Mouse (Mus musculus) heart, postnatal 0 days (tissue): ENCODE data around the gene Wdr83os. TPM values are rescaled to one million over a fixed set of nuclear protein-coding genes. Genes with fewer than 3 reads are reported as not detected.

ENCODE experiments used
- ATAC-seq: fragments of 200-750 bp; cut with Nextera tagmentation; 2 replicates; pipeline ENCODE4 v1.8.0; 2017; ENCODE audit warnings: low read depth, moderate number of reproducible peaks, moderate library complexity; ENCODE audit not compliant: insufficient read depth
- DNase-seq: peaks from one replicate; pipeline ENCODE4 v3.0.0-alpha.2; 2016; ENCODE audit warnings: low spot score
- H3K27ac ChIP-seq: fragments of 300-500 bp; sonication (generic); 2 replicates; pipeline ENCODE4 v1.5.1; 2014; ENCODE audit warnings: low read depth, mild to moderate bottlenecking
- H3K27me3 ChIP-seq: fragments of 300-500 bp; sonication (generic); 2 replicates; pipeline ENCODE4 v1.6.1; 2014; ENCODE audit warnings: low read length, mixed read lengths; ENCODE audit not compliant: control insufficient read depth, insufficient read depth
- H3K36me3 ChIP-seq: fragments of 300-500 bp; sonication (generic); replicated peaks from 2 replicates; pipeline ENCODE4 v1.6.1; 2014; ENCODE audit warnings: low read length, mixed read lengths; ENCODE audit not compliant: control insufficient read depth, insufficient read depth
- H3K4me1 ChIP-seq: fragments of 300-500 bp; sonication (generic); 2 replicates; pipeline ENCODE4 v1.6.1; 2014; ENCODE audit warnings: antibody characterized with exemption; ENCODE audit not compliant: control insufficient read depth, insufficient read depth
- H3K4me2 ChIP-seq: fragments of 300-500 bp; sonication (generic); 2 replicates; pipeline ENCODE4 v1.6.1; 2014; ENCODE audit warnings: low read depth, mild to moderate bottlenecking, low read length, moderate library complexity
- H3K4me3 ChIP-seq: fragments of 300-500 bp; sonication (generic); 2 replicates; pipeline ENCODE4 v1.5.1; 2014; ENCODE audit warnings: low read depth, low read length
- H3K9ac ChIP-seq: fragments of 300-500 bp; sonication (generic); replicated peaks from 2 replicates; pipeline ENCODE4 v1.6.1; 2014; ENCODE audit warnings: low read depth, low read length, mixed read lengths
- H3K9me3 ChIP-seq: fragments of 300-500 bp; sonication (generic); replicated peaks from 2 replicates; pipeline ENCODE4 v1.6.1; 2016; ENCODE audit warnings: low read length; ENCODE audit not compliant: control insufficient read depth
- CTCF ChIP-seq: IDR thresholded peaks from 2 replicates; pipeline ENCODE4 v1.5.1; 2016; ENCODE audit warnings: antibody characterized with exemption, control low read depth, low read depth
- EP300 ChIP-seq: IDR thresholded peaks from 2 replicates; pipeline ENCODE4 v1.6.1; 2016; ENCODE audit warnings: antibody characterized with exemption, low read depth
- WGBS: fragments of 180-500 bp; shearing (Covaris S2); extraction: QIAGEN DNeasy Blood & Tissue Kit; methylation state at CpG from one replicate; pipeline ENCODE4 v1.1.7; 2014; 5-methylcytosine and 5-hydroxymethylcytosine counted together
- microRNA-seq: library from miRNA; unstranded; fragments of <30 nt; microRNA quantifications from one replicate; pipeline ENCODE4, GENCODE M21; 2016
- polyA plus RNA-seq: library from polyadenylated mRNA; unstranded; fragments of >200 nt; fragmentation: Nextera tagmentation; extraction: Ambion mirVana; gene quantifications from 2 replicates; pipeline ENCODE4 v1.2.1, GENCODE M21; 2015
- total RNA-seq: library from RNA; depleted of rRNA; stranded (reverse); fragments of >200 nt; gene quantifications from 2 replicates; pipeline ENCODE4 v1.2.3, GENCODE M21; 2014; ENCODE audit warnings: low replicate concordance; rRNA removed

Wdr83os gene
- total and polyA plus RNA-seq, 2 experiments from 2014 or later = 99.8 to 101 TPM

- Histone ChIP-seq H3K9me3 (no peaks in the 10 kb centered on the region), H3K27ac (no peak within 1 kb of the TSS), H3K4me2 (no peak within 1 kb of the TSS), H3K4me3 (no peak within 1 kb of the TSS), H3K36me3 (no peaks in the 10 kb centered on the region), H3K4me1 (peaks cover 4% of the 10 kb centered on the region; the same call in 1 of the 2 replicates), H3K27me3 (no peaks in the 10 kb centered on the region), H3K9ac (no peak within 1 kb of the TSS)
- DNase-seq (no peak), ATAC-seq (no peak)
- TF ChIP-seq EP300 (no peak), CTCF (no peak)
- 64% methylated on average over 3 of the region's 3 CpGs for WGBS
These were observed 42.5 kb downstream of the Wdr83os start, which contains the start of gene Zfp791 for GRCm38 (mm10) chr8:85122995-85123394. Gene Zfp791, minus strand, starts transcription at chr8:85123095.

- WGBS = 85% methylated on average over 8 of the region's 8 CpGs
- Histone ChIP-seq H3K4me2 (no peak overlapping the region), H3K27ac (no peak overlapping the region), H3K4me3 (no peak overlapping the region), H3K4me1 (peaks cover 4% of the 10 kb centered on the region; the same call in 1 of the 2 replicates), H3K36me3 (no peaks in the 10 kb centered on the region), H3K9ac (no peak overlapping the region), H3K27me3 (no peaks in the 10 kb centered on the region), H3K9me3 (no peaks in the 10 kb centered on the region)
- no peak for DNase-seq
- TF ChIP-seq EP300 (no peak), CTCF (no peak)
- ATAC-seq = no peak
These were observed 43.2 kb downstream of the Wdr83os start for GRCm38 (mm10) chr8:85123691-85124090.

Small RNAs within 50 kb of the gene (microRNA-seq; reads per million reads assigned to microRNA genes)
- gene Gm23388 (not detected), gene Mir7070 (2.0 reads per million, percentile 5 among the genes with 10 or more reads in this experiment)

Other genes with a start within 250 kb of the Wdr83os start
- gene Gadd45gip1, start 249.2 kb upstream of the Wdr83os start, total RNA-seq = 47.1 and 49.8 TPM in 2 replicates
- 48.1 and 50.0 TPM in 2 replicates for gene Gadd45gip1, start 249.2 kb upstream of the Wdr83os start, polyA plus RNA-seq
- gene Rad23a, start 240.1 kb upstream of the Wdr83os start, total RNA-seq = 89.2 and 126 TPM in 2 replicates
- gene Rad23a, start 240.1 kb upstream of the Wdr83os start, polyA plus RNA-seq = 111 and 125 TPM in 2 replicates
- gene Calr, start 233.8 kb upstream of the Wdr83os start, total RNA-seq = 211 and 235 TPM in 2 replicates
- 201 and 266 TPM in 2 replicates for gene Calr, start 233.8 kb upstream of the Wdr83os start, polyA plus RNA-seq
- 38.6 and 40.0 TPM in 2 replicates for gene Farsa, start 223.8 kb upstream of the Wdr83os start, total RNA-seq
- 36.3 and 38.3 TPM in 2 replicates for gene Farsa, start 223.8 kb upstream of the Wdr83os start, polyA plus RNA-seq
- 0.15 and 1.7 TPM in 2 replicates for gene Syce2, start 208.6 kb upstream of the Wdr83os start, total RNA-seq
- 9.7 and 11.8 TPM in 2 replicates for gene Syce2, start 208.6 kb upstream of the Wdr83os start, polyA plus RNA-seq
- gene Gcdh, start 186.8 kb upstream of the Wdr83os start, total RNA-seq = 45.5 and 52.8 TPM in 2 replicates
- gene Gcdh, start 186.8 kb upstream of the Wdr83os start, polyA plus RNA-seq = 33.0 and 33.5 TPM in 2 replicates
- not detected in 2 replicates for gene Klf1, start 178.8 kb upstream of the Wdr83os start, total RNA-seq
- gene Klf1, start 178.8 kb upstream of the Wdr83os start, polyA plus RNA-seq = 0.27 and 0.56 TPM in 2 replicates
- 6.0 and 11.0 TPM in 2 replicates for gene Dnase2a, start 172.2 kb upstream of the Wdr83os start, total RNA-seq
- 4.6 and 5.6 TPM in 2 replicates for gene Dnase2a, start 172.2 kb upstream of the Wdr83os start, polyA plus RNA-seq
- 0.08 TPM in 1 of 2 replicates, not detected in the other for gene Mast1, start 143.4 kb upstream of the Wdr83os start, total RNA-seq
- gene Mast1, start 143.4 kb upstream of the Wdr83os start, polyA plus RNA-seq = 0.05 TPM in 1 of 2 replicates, not detected in the other
- gene Rtbdn, start 133.7 kb upstream of the Wdr83os start, total RNA-seq = not detected in 2 replicates
- gene Rtbdn, start 133.7 kb upstream of the Wdr83os start, polyA plus RNA-seq = 0.10 TPM in 1 of 2 replicates, not detected in the other
- gene Gm49661, start 111.3 kb upstream of the Wdr83os start, total RNA-seq = not detected in 2 replicates
- gene Gm49661, start 111.3 kb upstream of the Wdr83os start, polyA plus RNA-seq = not detected in 2 replicates
- 647 and 809 TPM in 2 replicates for gene Prdx2, start 111.2 kb upstream of the Wdr83os start, total RNA-seq
- 758 and 782 TPM in 2 replicates for gene Prdx2, start 111.2 kb upstream of the Wdr83os start, polyA plus RNA-seq
- 57.9 and 76.4 TPM in 2 replicates for gene Rnaseh2a, start 111.0 kb upstream of the Wdr83os start, total RNA-seq
- gene Rnaseh2a, start 111.0 kb upstream of the Wdr83os start, polyA plus RNA-seq = 52.6 and 57.3 TPM in 2 replicates
- 28.9 and 39.6 TPM in 2 replicates for gene Junb, start 102.0 kb upstream of the Wdr83os start, total RNA-seq
- gene Junb, start 102.0 kb upstream of the Wdr83os start, polyA plus RNA-seq = 10.3 and 13.0 TPM in 2 replicates
- gene Hook2, start 90.1 kb upstream of the Wdr83os start, total RNA-seq = 1.9 and 4.8 TPM in 2 replicates
- gene Hook2, start 90.1 kb upstream of the Wdr83os start, polyA plus RNA-seq = 3.5 and 4.7 TPM in 2 replicates
- not detected in 2 replicates for gene Best2, start 66.2 kb upstream of the Wdr83os start, total RNA-seq
- not detected in 2 replicates for gene Best2, start 66.2 kb upstream of the Wdr83os start, polyA plus RNA-seq
- 134 and 152 TPM in 2 replicates for gene Asna1, start 55.5 kb upstream of the Wdr83os start, total RNA-seq
- 106 and 110 TPM in 2 replicates for gene Asna1, start 55.5 kb upstream of the Wdr83os start, polyA plus RNA-seq
- 98.5 and 196 TPM in 2 replicates for gene Trir, start 53.9 kb upstream of the Wdr83os start, total RNA-seq
- 62.4 and 66.5 TPM in 2 replicates for gene Trir, start 53.9 kb upstream of the Wdr83os start, polyA plus RNA-seq
- gene Tnpo2, start 43.8 kb upstream of the Wdr83os start, total RNA-seq = 27.4 and 34.8 TPM in 2 replicates
- gene Tnpo2, start 43.8 kb upstream of the Wdr83os start, polyA plus RNA-seq = 11.5 and 13.0 TPM in 2 replicates
- gene Fbxw9, start 20.7 kb upstream of the Wdr83os start, total RNA-seq = 29.1 and 32.6 TPM in 2 replicates
- 16.2 and 16.5 TPM in 2 replicates for gene Fbxw9, start 20.7 kb upstream of the Wdr83os start, polyA plus RNA-seq
- gene Gm5741, start 12.8 kb upstream of the Wdr83os start, total RNA-seq = not detected in 2 replicates
- gene Gm5741, start 12.8 kb upstream of the Wdr83os start, polyA plus RNA-seq = not detected in 2 replicates
- 25.9 and 48.2 TPM in 2 replicates for gene Dhps, start 9.0 kb upstream of the Wdr83os start, total RNA-seq
- 45.0 and 48.3 TPM in 2 replicates for gene Dhps, start 9.0 kb upstream of the Wdr83os start, polyA plus RNA-seq
- gene Wdr83, start 566 bp downstream of the Wdr83os start, total RNA-seq = 16.2 and 31.0 TPM in 2 replicates
- gene Wdr83, start 566 bp downstream of the Wdr83os start, polyA plus RNA-seq = 38.8 and 42.9 TPM in 2 replicates
- gene Man2b1, start 2.5 kb downstream of the Wdr83os start, total RNA-seq = 47.2 and 87.1 TPM in 2 replicates
- gene Man2b1, start 2.5 kb downstream of the Wdr83os start, polyA plus RNA-seq = 24.0 and 24.9 TPM in 2 replicates
- gene Zfp791, start 42.4 kb downstream of the Wdr83os start, total RNA-seq = 0.15 TPM in 1 of 2 replicates, not detected in the other
- gene Zfp791, start 42.4 kb downstream of the Wdr83os start, polyA plus RNA-seq = 0.97 and 1.2 TPM in 2 replicates
- not detected in 2 replicates for gene Cks1brt, start 71.2 kb downstream of the Wdr83os start, total RNA-seq
- not detected in 2 replicates for gene Cks1brt, start 71.2 kb downstream of the Wdr83os start, polyA plus RNA-seq
- gene Olfr371, start 145.2 kb downstream of the Wdr83os start, total RNA-seq = not detected in 2 replicates
- gene Olfr371, start 145.2 kb downstream of the Wdr83os start, polyA plus RNA-seq = not detected in 2 replicates
- 15.9 and 23.3 TPM in 2 replicates for gene Orc6, start 218.9 kb downstream of the Wdr83os start, total RNA-seq
- gene Orc6, start 218.9 kb downstream of the Wdr83os start, polyA plus RNA-seq = 25.7 and 26.3 TPM in 2 replicates
- 71.5 and 77.2 TPM in 2 replicates for gene Vps35, start 219.1 kb downstream of the Wdr83os start, total RNA-seq
- 82.3 and 82.5 TPM in 2 replicates for gene Vps35, start 219.1 kb downstream of the Wdr83os start, polyA plus RNA-seq